Mouse (Mus musculus) gonadal fat pad, adult 2 months (tissue): ENCODE results near the gene Lrrk1. TPM values are rescaled to one million over a fixed set of nuclear protein-coding genes. Genes with fewer than 3 reads are reported as not detected.

Experiments used
- DNase-seq: peaks from one replicate; pipeline ENCODE4 v3.0.0-alpha.2; 2012; ENCODE audit warnings: low read depth
- polyA plus RNA-seq: library from polyadenylated mRNA; depleted of rRNA; stranded (reverse); fragments of >200 nt; gene quantifications from 2 replicates; pipeline ENCODE4 v1.2.3, GENCODE M21; 2012

Gene Lrrk1
- polyA plus RNA-seq, 1 experiment = 16.1 TPM

- no peak for DNase-seq
These were observed 134.0 kb downstream of the Lrrk1 start for GRCm38 (mm10) chr7:66253975-66254651.

DNA sequence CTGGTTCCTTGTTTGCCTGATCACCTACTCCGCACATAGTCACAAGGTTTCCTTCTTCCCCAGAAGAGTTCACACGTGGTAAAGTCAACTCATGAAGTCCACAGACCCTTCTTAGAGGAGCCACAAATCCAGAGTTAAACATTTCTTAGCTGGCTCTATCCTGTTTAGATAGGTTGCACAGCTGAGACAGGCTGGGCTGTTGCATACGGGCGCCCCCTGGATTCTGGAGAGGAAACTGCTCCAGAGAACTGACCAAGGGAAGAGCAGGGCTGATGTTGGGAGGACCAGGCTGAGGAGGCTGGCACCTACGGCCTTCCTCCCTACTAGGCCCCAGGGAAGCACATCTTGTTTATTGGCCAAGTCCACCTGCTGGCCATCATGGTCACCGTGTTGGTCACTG is 138.1 kb downstream of the Lrrk1 start:
- no peak for DNase-seq

- DNase-seq = no peak
These were observed 138.7 kb downstream of the Lrrk1 start for GRCm38 (mm10) chr7:66249426-66249825.

DNA sequence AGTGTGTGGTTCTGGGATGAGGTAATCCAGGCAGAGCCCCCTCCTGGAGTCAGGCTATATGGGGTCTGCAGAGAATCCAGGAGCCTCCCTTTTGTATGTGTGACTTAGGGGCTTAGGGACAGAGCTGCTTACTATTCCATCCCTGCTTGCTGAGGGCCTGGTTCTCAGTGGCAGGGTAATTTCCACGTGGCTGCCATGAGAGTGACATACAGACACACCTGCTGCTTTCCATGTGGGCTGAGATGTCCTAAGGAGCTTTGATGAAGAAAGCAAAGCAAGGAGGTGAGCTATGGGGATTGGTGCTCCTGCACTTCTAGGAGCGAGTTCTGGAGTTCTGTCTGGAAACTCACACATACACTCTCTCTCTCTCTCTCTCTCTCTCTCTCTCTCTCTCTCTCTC is 139.1 kb downstream of the Lrrk1 start:
- DNase-seq = no peak

GRCm38 (mm10) chr7:66248270-66248669 is 139.9 kb downstream of the Lrrk1 start:
- DNase-seq = no peak

- DNase-seq = no peak
These were observed 140.7 kb downstream of the Lrrk1 start for GRCm38 (mm10) chr7:66247274-66248021.

DNA sequence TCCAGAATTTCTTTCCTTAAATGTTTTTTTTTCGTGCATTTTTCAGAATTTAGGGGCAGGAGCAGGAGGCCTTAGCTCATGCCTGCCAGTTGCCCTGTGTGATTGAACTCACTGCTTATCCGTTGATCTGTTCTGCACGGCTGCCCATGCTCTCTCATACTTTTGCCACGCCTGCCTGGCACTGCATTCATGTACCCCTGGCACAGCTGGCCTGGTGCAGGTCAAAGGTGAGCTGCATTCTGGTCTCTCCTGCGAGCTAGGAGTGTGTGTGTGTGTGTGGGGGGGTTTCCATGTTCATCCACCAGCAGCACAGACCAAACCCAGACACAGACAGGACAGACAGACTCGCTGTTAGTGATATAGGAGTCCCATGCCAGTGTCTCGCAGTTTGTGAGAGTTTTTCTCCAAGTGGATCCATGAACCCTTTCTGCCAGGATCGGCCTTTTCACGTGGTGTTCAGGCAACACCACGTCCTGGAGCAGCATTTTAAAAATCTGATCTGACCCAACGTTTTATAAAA is 141.4 kb downstream of the Lrrk1 start:
- DNase-seq = no peak

- no peak for DNase-seq
These were observed 142.5 kb downstream of the Lrrk1 start for GRCm38 (mm10) chr7:66245646-66246045.

GRCm38 (mm10) chr7:66243766-66244325 is 144.3 kb downstream of the Lrrk1 start:
- DNase-seq = no peak

GRCm38 (mm10) chr7:66241855-66242412 is 146.2 kb downstream of the Lrrk1 start:
- DNase-seq = no peak

- DNase-seq = no peak
These were observed 150.0 kb downstream of the Lrrk1 start for GRCm38 (mm10) chr7:66238157-66238556.

GRCm38 (mm10) chr7:66233947-66234516 is 154.1 kb downstream of the Lrrk1 start:
- DNase-seq = no peak

GRCm38 (mm10) chr7:66233141-66233946 is 154.8 kb downstream of the Lrrk1 start:
- no peak for DNase-seq

- no peak for DNase-seq
These were observed 156.3 kb downstream of the Lrrk1 start for GRCm38 (mm10) chr7:66231861-66232260.

DNA sequence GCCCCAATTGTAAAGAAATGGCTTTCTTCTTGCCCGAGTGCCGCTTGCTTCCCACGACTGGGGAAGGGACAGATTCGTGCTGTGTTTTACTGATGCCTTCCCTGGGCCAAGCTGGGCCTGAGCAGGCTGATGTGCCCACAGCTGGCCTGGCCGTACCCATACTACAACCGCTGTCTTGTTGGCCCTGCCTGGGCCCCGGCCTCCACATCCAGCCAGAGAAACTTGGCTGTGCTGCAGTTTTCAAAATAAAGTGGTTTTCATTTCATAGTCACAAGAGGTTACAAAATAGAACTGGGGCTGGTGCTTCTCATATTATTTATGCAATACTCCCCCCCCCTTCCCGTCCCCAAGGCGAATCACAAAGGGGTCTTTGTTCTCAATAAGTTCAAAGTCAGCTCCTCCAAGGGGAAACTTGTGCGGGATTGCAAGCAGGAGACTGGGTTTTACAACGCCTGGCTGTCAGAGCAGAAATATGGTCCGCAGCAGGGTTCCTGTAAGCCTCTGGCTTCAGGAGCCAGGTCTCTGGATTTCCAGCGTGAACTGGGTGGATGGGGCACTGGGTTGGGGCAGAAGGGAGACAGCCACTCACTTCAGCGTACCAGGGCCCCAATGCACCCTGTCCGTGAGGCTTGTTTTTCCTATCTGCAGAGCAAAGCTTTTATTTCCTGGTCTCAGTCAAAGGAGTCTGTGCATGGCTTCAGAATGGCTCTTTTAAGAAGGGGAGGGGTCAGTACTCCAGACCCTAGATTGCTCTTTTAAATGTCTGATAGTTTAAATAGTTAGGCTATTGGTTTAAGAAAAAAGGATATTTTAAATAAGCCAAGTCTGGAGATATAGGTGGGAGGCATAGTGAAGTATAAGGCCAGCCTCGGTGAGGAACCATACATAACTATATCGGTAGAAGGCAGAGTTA is 157.3 kb downstream of the Lrrk1 start:
- no peak for DNase-seq

- DNase-seq = no peak
These were observed 157.9 kb downstream of the Lrrk1 start for GRCm38 (mm10) chr7:66230246-66230637.

DNA sequence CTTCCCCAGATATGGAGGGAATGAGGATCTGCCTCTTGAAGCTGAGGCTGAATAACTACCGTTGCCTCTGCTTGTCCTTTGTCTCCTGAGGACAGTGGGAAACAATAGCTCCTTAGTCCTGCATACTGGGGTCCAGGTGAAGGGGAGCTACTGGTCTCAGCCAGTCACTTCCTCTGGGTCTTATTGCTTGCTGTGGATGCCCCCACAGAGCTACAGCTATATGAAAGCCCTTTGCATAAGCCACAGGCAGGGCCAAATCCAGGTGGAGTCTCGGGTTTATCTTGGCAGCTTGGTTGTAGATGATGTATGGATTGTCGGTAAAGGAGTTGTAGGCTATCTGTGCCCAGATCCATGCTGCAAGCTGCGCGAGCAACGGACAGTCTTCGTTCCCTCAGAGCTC is 158.7 kb downstream of the Lrrk1 start:
- DNase-seq = no peak

DNA sequence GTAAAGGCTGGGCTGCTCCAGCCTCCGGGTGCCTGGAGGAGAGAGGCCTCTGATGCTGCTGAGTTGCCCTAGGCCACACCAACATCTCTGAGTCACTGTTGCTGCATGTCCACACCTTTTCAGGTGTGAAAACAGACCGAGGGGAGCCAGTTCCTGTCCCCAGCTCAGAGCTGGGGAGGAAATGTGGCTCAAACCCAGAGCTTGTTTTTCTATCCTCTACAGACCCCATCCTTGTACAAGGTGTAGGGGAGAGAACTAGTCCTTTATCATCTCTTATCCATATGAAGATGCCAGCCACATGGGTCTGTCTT is 159.6 kb downstream of the Lrrk1 start:
- DNase-seq = no peak

DNA sequence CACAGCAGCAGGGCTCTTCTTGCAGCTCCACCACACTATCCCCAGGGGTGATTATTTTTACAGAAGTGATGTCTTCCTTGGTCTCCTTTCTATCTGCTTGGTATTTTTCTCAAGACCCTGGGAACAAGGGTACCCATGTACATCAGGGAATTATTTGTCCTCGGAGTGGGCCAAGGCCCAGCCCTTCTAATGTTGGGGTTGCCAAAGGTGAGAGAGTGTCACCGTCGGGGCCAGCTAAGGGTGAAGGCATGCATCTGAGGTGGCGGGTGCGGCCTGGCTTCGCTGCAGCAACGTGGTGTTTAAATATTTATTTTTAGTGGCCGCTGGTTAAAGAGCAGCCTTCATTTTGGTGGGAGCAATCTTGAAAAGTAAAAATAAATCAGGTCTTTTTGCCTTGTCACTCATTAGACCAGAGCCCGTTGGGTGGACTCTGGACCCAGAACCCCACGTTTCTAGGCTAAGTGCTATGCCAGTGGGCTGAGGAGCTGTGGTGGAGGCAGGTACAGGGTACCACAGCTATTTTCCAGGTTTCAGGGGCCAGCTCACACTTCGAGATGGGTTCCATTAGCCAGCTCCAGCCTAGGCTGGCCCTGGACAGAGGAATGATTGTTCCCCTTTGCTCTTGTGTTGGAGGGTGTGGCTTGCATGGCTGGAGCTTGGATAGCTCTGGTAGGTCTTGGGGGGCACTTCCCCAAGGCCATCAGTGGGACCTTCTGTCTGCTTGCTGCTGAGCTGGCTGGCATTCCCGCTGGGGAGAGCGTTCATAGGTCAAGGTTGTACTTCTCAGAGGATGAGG is 160.1 kb downstream of the Lrrk1 start:
- no peak for DNase-seq

DNA sequence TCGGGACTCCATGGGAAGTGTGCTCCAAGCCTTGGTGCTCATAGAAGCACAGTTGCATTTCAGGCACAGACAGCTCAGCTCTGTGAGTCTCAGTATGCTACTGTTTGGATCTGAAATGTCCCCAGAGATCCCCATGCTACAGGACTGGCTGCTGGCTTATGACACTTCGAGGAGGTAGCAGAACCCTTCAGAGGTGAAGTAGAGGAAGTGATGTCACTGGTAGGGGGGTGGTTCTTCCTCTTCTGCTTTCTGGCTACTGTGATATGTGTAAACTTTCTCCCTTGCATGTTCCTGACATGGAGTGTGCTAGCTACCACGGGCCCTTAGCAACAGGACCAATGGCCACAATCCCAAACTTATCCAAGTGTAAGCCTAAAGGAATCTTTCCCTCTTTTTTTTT is 162.3 kb downstream of the Lrrk1 start:
- no peak for DNase-seq
